Mouse (Mus musculus): ENCODE results near the gene Ttn. TPM values are rescaled to one million over a fixed set of nuclear protein-coding genes. Genes with fewer than 3 reads are reported as not detected.

Gene Ttn
- polyA plus RNA-seq, 1 experiment from 2014 or later, result 0.14 TPM

Other genes starting within 250 kb of the Ttn start
- 11.2 and 14.6 TPM in 2 replicates for gene Ccdc141, start 188.1 kb upstream of the Ttn start, polyA plus RNA-seq (2014; fragmentation: Nextera tagmentation; extraction: Ambion mirVana)